Mouse (Mus musculus): ENCODE data around the gene Tesmin.

DNA sequence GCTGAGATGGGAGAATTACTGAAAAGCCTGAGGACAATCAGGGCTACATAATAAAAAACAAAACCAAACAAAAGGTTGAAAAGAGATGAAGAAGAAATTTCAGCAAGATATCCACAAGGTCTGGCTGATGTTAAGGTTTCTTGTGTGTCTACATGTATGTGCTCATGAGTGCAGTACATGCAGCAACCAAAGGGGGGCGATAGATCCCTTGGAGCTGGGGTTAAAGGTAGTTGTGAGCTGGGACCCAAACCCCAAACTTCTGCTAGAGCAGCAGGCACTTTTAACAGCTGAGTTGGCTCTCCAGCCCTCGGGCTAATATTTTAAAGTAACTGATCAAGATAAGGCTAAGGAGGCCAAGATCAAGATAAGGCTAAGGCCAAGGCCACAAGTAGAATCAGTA is 14.6 kb upstream of the Tesmin start:
- TF ChIP-seq CTCF (IDR thresholded peaks at IDR 0.05; ENCODE audit: low read depth) (peak; percentile 43; the same call in 1 of the 2 replicates), EP300 (IDR thresholded peaks at IDR 0.05; ENCODE audit: low read depth) (no peak)
